ENCODE assay signal across 22 mouse cellular contexts in genomic region chrX:169261034-169261433, GRCm38 (mm10).
"Had no signal": no experiment of that assay in that cellular context is flagged by ENCODE, and none has a peak within 500 bp of the region (broad histone marks: within the 10 kb centered on the region; RNA-seq: fewer than 3 reads in every experiment).

No protein-coding gene starts in this region.

- DNase-seq: liver, postnatal 0 days; lung, adult 2 months; lung, postnatal 14 days; lung, postnatal 4 days; midbrain, embryonic 14.5 days; retina, postnatal 1 day; right cerebral cortex, adult 18-20 months; right cerebral cortex, postnatal 25 days; right cerebral cortex, postnatal 4 days; spleen, adult 18-20 months; thymus, adult 18-20 months; thymus, postnatal 14 days; thymus, postnatal 36 days had no signal

- H3K4me3 ChIP-seq: liver, embryonic 15.5 days; lung, embryonic 15.5 days; midbrain, embryonic 10.5 days; midbrain, embryonic 12.5 days; myocyte; neural tube, embryonic 13.5 days; neural tube, embryonic 15.5 days had no signal

- H3K27me3 ChIP-seq: liver, embryonic 15.5 days; lung, embryonic 15.5 days had no signal

- H3K4me1 ChIP-seq: liver, embryonic 15.5 days; lung, embryonic 15.5 days; midbrain, embryonic 10.5 days; midbrain, embryonic 12.5 days; neural tube, embryonic 13.5 days; neural tube, embryonic 15.5 days had no signal

- H3K36me3 ChIP-seq: liver, embryonic 15.5 days; lung, embryonic 15.5 days; midbrain, embryonic 10.5 days; midbrain, embryonic 12.5 days; neural tube, embryonic 13.5 days; neural tube, embryonic 15.5 days had no signal

- H3K9me3 ChIP-seq: liver, embryonic 15.5 days; lung, embryonic 15.5 days; midbrain, embryonic 10.5 days; midbrain, embryonic 12.5 days; neural tube, embryonic 13.5 days; neural tube, embryonic 15.5 days had no signal

- H3K9ac ChIP-seq: liver, embryonic 15.5 days; liver, postnatal 0 days; lung, embryonic 15.5 days; midbrain, embryonic 12.5 days; neural tube, embryonic 13.5 days; neural tube, embryonic 15.5 days had no signal

- H3K27ac ChIP-seq: liver, embryonic 15.5 days; lung, embryonic 15.5 days; midbrain, embryonic 10.5 days; midbrain, embryonic 12.5 days; neural tube, embryonic 13.5 days; neural tube, embryonic 15.5 days had no signal

- ATAC-seq: liver, postnatal 0 days; lung, postnatal 0 days; midbrain, embryonic 16.5 days had no signal
